Mouse (Mus musculus) lung, postnatal 0 days (tissue): ENCODE measurements at regions not wholly inside any gene's neighbourhood (a gene's known extent, or its start where the extent isn't known, plus 50 kb on each side); places are given as distances from the start of the nearest gene placed in this dataset.

Experiments used
- ATAC-seq: fragments of 200-750 bp; cut with Nextera tagmentation; 2 replicates; pipeline ENCODE4 v1.8.0; 2017; ENCODE audit warnings: moderate library complexity
- DNase-seq: peaks from one replicate; pipeline ENCODE4 v3.0.0-alpha.2; 2016; ENCODE audit warnings: low spot score
- H3K27ac ChIP-seq: fragments of 300-500 bp; sonication (generic); 2 replicates; pipeline ENCODE4 v1.5.1; 2014; ENCODE audit warnings: antibody characterized with exemption, mild to moderate bottlenecking, low read length, mixed read lengths
- H3K27me3 ChIP-seq: fragments of 300-500 bp; sonication (generic); replicated peaks from 2 replicates; pipeline ENCODE4 v1.6.1; 2014; ENCODE audit warnings: low read length, mixed read lengths; ENCODE audit not compliant: insufficient read depth
- H3K36me3 ChIP-seq: fragments of 300-500 bp; sonication (generic); 2 replicates; pipeline ENCODE4 v1.6.1; 2014; ENCODE audit warnings: low read length, mixed read lengths; ENCODE audit not compliant: insufficient read depth
- H3K4me1 ChIP-seq: fragments of 300-500 bp; sonication (generic); 2 replicates; pipeline ENCODE4 v1.6.1; 2014; ENCODE audit warnings: antibody characterized with exemption, low read depth, low read length, mixed read lengths; ENCODE audit not compliant: insufficient read depth
- H3K4me2 ChIP-seq: fragments of 300-500 bp; sonication (generic); replicated peaks from 2 replicates; pipeline ENCODE4 v1.6.1; 2014; ENCODE audit warnings: low read depth, mild to moderate bottlenecking, low read length, moderate library complexity, mixed read lengths
- H3K4me3 ChIP-seq: fragments of 300-500 bp; sonication (generic); 2 replicates; pipeline ENCODE4 v1.5.1; 2014; ENCODE audit warnings: low read depth, low read length
- H3K9ac ChIP-seq: fragments of 300-500 bp; sonication (generic); replicated peaks from 2 replicates; pipeline ENCODE4 v1.6.1; 2014; ENCODE audit warnings: low read depth, mild to moderate bottlenecking
- H3K9me3 ChIP-seq: fragments of 300-500 bp; sonication (generic); 2 replicates; pipeline ENCODE4 v1.6.1; 2016; ENCODE audit warnings: low read length, mixed read lengths
- CTCF ChIP-seq: IDR thresholded peaks from 2 replicates; pipeline ENCODE4 v1.5.1; 2016; ENCODE audit warnings: antibody characterized with exemption, mild to moderate bottlenecking
- EP300 ChIP-seq: IDR thresholded peaks from 2 replicates; pipeline ENCODE4 v1.6.1; 2016; ENCODE audit warnings: antibody characterized with exemption, mild to moderate bottlenecking, control low read depth
- WGBS: fragments of 180-500 bp; shearing (Covaris S2); extraction: QIAGEN DNeasy Blood & Tissue Kit; methylation state at CpG from one replicate; pipeline ENCODE4 v1.1.7; 2014; 5-methylcytosine and 5-hydroxymethylcytosine counted together

DNA sequence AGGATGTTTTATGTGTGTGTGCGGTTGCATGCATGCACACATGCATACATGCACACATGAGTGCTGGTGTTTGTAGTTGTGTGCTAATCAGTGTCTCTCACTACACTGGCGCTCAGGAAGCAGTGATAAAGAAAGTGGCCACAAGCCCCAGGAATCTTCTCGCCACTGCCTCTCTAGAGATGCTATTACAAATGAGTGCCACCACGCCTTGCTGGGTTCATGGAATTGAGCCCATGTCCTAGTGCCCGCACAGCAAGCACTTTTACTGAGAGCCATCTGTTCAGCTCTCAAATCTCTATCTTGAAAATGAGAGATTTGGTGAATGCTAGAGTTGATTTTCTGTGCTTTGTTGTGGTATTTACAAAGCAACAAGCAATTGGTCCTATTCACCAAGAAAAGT is 373.3 kb downstream of the Lpin1 start:
- Histone ChIP-seq H3K27me3 (no peaks in the 10 kb centered on the region), H3K27ac (no peak overlapping the region), H3K4me2 (no peak overlapping the region), H3K4me3 (no peak overlapping the region), H3K4me1 (no peaks in the 10 kb centered on the region), H3K36me3 (no peaks in the 10 kb centered on the region), H3K9me3 (no peaks in the 10 kb centered on the region), H3K9ac (no peak overlapping the region)
- no peak for DNase-seq
- ATAC-seq, result no peak
- WGBS, result 80% methylated on average over 5 of the region's 5 CpGs
- TF ChIP-seq EP300, result no peak
- TF ChIP-seq CTCF, result no peak

DNA sequence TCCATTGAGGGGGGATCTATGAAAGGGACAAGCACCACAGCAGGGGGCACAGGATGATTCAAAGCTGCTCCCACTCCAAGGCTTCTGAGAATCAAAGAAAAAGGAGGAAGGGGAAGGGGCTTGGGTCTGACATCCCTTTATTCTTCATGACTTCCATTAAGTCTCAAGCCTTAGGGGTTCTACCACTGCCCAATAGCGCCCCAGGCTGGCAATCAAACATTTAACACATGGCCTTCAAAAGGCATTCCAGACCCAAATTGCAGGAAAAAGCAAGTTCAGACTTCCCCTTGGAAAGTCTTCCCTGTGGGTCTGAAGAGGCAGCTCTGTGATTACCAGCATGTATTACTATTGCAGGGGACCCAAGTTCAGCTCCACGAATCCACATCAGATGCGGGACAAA is 377.2 kb downstream of the Lpin1 start:
- ATAC-seq (no peak), DNase-seq (no peak)
- H3K36me3 ChIP-seq, result no peaks in the 10 kb centered on the region
- no peak overlapping the region for H3K4me2 ChIP-seq
- TF ChIP-seq EP300 (no peak), CTCF (peak; percentile 15; the same call in 1 of the 2 replicates)
- no peaks in the 10 kb centered on the region for H3K27me3 ChIP-seq
- H3K9ac ChIP-seq, result no peak overlapping the region
- WGBS, result 90% methylated on average over 3 of the region's 3 CpGs
- H3K9me3 ChIP-seq, result no peaks in the 10 kb centered on the region
- no peaks in the 10 kb centered on the region for H3K4me1 ChIP-seq
- H3K27ac ChIP-seq, result no peak overlapping the region
- H3K4me3 ChIP-seq, result no peak overlapping the region

DNA sequence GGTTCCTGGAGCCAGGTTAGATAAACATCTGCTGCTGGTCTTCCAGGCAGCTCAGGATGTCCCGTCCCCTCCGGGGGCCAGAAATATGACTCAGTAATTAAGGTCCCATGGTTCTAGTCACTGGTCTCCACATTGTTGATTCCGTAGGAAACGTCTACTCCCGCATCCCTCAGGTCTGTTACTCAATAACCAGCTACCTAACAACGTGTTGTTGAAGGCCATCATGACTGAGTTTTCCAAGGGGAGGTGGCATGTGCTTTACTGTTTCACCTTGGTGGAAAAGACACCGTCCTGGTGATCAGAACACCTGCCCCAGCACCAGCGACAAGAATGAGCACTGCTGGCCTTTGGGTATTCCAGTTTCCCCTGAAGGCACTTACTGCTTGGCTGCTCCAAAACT is 377.9 kb downstream of the Lpin1 start:
- Histone ChIP-seq H3K9me3 (no peaks in the 10 kb centered on the region), H3K36me3 (no peaks in the 10 kb centered on the region), H3K4me2 (no peak overlapping the region), H3K4me1 (no peaks in the 10 kb centered on the region), H3K27ac (no peak overlapping the region), H3K4me3 (no peak overlapping the region), H3K27me3 (no peaks in the 10 kb centered on the region), H3K9ac (no peak overlapping the region)
- ATAC-seq (no peak), DNase-seq (no peak)
- 75% methylated on average over 8 of the region's 8 CpGs for WGBS
- no peak for TF ChIP-seq EP300
- no peak for TF ChIP-seq CTCF

DNA sequence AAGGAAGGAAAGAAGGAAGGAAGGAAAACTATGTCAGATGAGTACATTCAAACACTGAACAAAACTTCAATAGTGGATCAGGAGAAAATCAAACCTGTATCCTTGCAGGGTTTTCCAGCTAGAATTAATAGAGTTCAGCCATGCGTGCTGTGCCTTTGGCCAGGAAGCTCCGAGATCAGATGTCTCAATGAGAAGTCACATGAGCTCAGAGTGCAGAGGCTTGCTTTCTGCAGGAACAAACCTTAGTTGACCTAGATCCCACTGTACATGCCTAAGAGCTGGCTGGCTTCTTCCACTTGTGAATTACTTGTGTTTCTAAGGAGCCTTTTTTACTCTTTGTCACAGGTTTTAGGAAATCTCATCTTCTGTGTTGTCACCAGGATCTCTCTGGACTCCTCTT is 378.7 kb downstream of the Lpin1 start:
- no peak overlapping the region for H3K4me3 ChIP-seq
- no peak overlapping the region for H3K9ac ChIP-seq
- no peaks in the 10 kb centered on the region for H3K9me3 ChIP-seq
- no peaks in the 10 kb centered on the region for H3K36me3 ChIP-seq
- H3K27ac ChIP-seq, result no peak overlapping the region
- ATAC-seq (no peak), DNase-seq (no peak)
- no peak overlapping the region for H3K4me2 ChIP-seq
- H3K27me3 ChIP-seq, result no peaks in the 10 kb centered on the region
- H3K4me1 ChIP-seq, result no peaks in the 10 kb centered on the region
- TF ChIP-seq CTCF, result no peak
- no peak for TF ChIP-seq EP300
- WGBS, result 67% methylated on average over 2 of the region's 2 CpGs

DNA sequence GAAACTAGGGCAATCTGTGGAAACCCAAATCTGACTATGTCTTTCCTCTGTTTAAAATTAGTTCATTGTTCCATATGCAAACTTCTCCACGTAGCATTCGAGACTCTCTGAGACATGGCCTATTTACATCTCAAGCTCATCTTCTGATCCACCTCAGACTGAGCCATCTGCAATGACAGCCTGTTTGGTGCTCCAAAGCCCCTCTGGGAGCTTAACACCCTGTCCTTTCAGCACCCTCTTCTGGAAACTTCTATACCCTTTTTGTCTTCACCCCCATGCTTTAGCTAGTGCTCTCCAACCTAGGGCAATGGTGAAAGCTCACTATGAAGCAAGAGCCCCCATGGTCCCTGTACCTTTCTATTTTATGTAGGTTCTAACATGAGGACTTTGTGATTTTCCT is 379.7 kb downstream of the Lpin1 start:
- ATAC-seq (no peak), DNase-seq (peak; percentile 6)
- H3K9ac ChIP-seq, result no peak overlapping the region
- H3K9me3 ChIP-seq, result no peaks in the 10 kb centered on the region
- no peak overlapping the region for H3K4me2 ChIP-seq
- 83% methylated on average over 2 of the region's 2 CpGs for WGBS
- no peaks in the 10 kb centered on the region for H3K4me1 ChIP-seq
- H3K4me3 ChIP-seq, result no peak overlapping the region
- TF ChIP-seq EP300 (no peak), CTCF (peak; percentile 29)
- no peaks in the 10 kb centered on the region for H3K36me3 ChIP-seq
- H3K27ac ChIP-seq, result no peak overlapping the region
- no peaks in the 10 kb centered on the region for H3K27me3 ChIP-seq

DNA sequence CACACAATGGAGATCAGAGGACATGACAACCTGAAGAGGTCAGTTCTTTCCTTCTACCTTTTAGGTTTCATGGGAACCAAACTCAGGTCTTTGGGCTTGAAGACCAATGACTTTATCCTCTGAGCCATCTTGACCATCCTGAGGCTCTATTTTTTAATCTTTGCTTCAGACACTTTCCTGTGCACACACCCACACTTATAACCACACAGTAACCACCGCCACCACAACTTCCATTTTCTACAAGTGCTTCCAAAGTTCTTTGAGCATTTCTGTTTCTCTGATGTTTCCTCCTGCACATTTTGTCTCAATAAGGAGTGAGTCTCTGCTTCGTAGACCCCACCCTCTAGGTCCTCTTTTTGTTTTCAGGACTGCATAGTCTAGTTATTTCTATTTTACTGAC is 385.3 kb downstream of the Lpin1 start:
- H3K4me2 ChIP-seq, result no peak overlapping the region

DNA sequence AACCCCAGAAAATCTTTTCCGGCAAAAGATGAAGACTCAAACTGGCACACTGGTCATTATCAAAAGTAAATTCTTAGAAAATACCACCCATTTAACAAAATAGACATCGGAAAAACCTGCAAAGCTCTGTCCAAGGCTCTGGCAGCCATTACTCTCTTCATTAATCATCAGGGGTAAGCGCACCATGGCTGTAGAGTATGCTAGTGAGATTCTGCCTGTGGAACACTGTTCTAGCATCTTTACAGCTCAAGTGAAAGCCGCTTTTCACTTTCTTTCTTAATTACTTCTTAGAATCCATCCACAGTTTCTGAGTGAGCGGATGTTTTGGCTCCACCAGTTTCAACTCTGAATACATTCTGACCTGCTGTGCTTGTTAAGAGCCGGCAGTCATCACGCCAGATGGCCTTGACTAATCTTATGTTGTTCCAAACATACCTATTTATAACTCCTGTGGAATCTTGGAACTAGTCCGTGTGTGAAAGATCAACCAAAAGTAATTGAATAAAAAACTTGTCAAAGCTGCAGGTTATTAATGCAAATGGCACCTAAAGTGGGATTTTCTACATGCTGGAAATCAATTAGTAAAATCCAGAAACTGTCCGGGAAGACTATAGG is 387.8 kb downstream of the Lpin1 start:
- WGBS, result 76% methylated on average over 9 of the region's 9 CpGs
- no peaks in the 10 kb centered on the region for H3K27me3 ChIP-seq
- TF ChIP-seq EP300 (no peak), CTCF (no peak)
- H3K36me3 ChIP-seq, result no peaks in the 10 kb centered on the region
- no peak for DNase-seq
- no peak for ATAC-seq
- no peak overlapping the region for H3K4me2 ChIP-seq
- no peaks in the 10 kb centered on the region for H3K9me3 ChIP-seq
- no peak overlapping the region for H3K4me3 ChIP-seq
- H3K27ac ChIP-seq, result no peak overlapping the region
- no peaks in the 10 kb centered on the region for H3K4me1 ChIP-seq
- H3K9ac ChIP-seq, result no peak overlapping the region

More for the DNA sequence above, 385.3 kb downstream of the Lpin1 start:
- H3K4me3 ChIP-seq, result no peak overlapping the region
- DNase-seq (no peak), ATAC-seq (no peak)
- no peaks in the 10 kb centered on the region for H3K4me1 ChIP-seq
- no peak for TF ChIP-seq CTCF
- no peak for TF ChIP-seq EP300
- H3K27me3 ChIP-seq, result no peaks in the 10 kb centered on the region
- no peak overlapping the region for H3K9ac ChIP-seq
- H3K27ac ChIP-seq, result no peak overlapping the region
- WGBS, result 78% methylated on average over 2 of the region's 2 CpGs
- H3K36me3 ChIP-seq, result no peaks in the 10 kb centered on the region
- no peaks in the 10 kb centered on the region for H3K9me3 ChIP-seq
